Mouse (Mus musculus) bone marrow, adult 2 months (tissue): ENCODE measurements around the gene Mrto4. TPM values are rescaled to one million over a fixed set of nuclear protein-coding genes. Genes with fewer than 3 reads are reported as not detected.
A peak's percentile ranks its signal among the peaks of the same experiment; 100 is the strongest.

ENCODE experiments used
- H3K27ac ChIP-seq: fragments of 200-500 bp; 2 replicates; pipeline ENCODE4 v1.5.1; 2012; ENCODE audit warnings: low read depth, mild to moderate bottlenecking, control low read depth, inconsistent platforms, low read length; ENCODE audit not compliant: control insufficient read depth, poor library complexity, insufficient read depth
- H3K4me1 ChIP-seq: fragments of 200-500 bp; 2 replicates; pipeline ENCODE4 v1.6.1; 2011; ENCODE audit warnings: low read length; ENCODE audit not compliant: control insufficient read depth, insufficient read depth
- H3K4me3 ChIP-seq: fragments of 200-500 bp; replicated peaks from 2 replicates; pipeline ENCODE3; 2011; ENCODE audit warnings: mild to moderate bottlenecking, low read depth, low read length, control low read depth; ENCODE audit not compliant: control insufficient read depth
- CTCF ChIP-seq: fragments of 200-500 bp; IDR thresholded peaks from 2 replicates; pipeline ENCODE4 v1.5.1; 2011; ENCODE audit warnings: low read length, control low read depth; ENCODE audit not compliant: control insufficient read depth, insufficient read depth
- POLR2A ChIP-seq: fragments of 200-500 bp; IDR thresholded peaks from 2 replicates; pipeline ENCODE4 v1.6.1; 2011; ENCODE audit warnings: low read depth, mild to moderate bottlenecking, control low read depth, low read length, borderline replicate concordance; ENCODE audit not compliant: control insufficient read depth
- WGBS: fragments of 180-500 bp; shearing (Covaris S2); methylation state at CpG from one replicate; pipeline ENCODE4 v1.1.7; 2018; 5-methylcytosine and 5-hydroxymethylcytosine counted together
- polyA plus RNA-seq: library from polyadenylated mRNA; stranded (reverse); fragments of >200 nt; gene quantifications from 2 replicates; pipeline ENCODE4 v1.2.4, GENCODE M21; 2011; ENCODE audit warnings: low replicate concordance; ENCODE audit not compliant: missing spikeins, insufficient read depth, insufficient read length

The Mrto4 gene
- polyA plus RNA-seq, 1 experiment = 64.4 TPM

GRCm38 (mm10) chr4:139380775-139381451 lies 28.5 kb upstream of the Mrto4 start:
- Histone ChIP-seq H3K27ac (peak overlapping the region; percentile 96), H3K4me1 (peaks cover 4% of the 10 kb centered on the region; the same call in 1 of the 2 replicates), H3K4me3 (peak overlapping the region; percentile 96)
- WGBS = under 1% methylated on average over 44 of the region's 44 CpGs
- TF ChIP-seq POLR2A (no peak), CTCF (no peak)

GRCm38 (mm10) chr4:139380207-139380748 lies 27.9 kb upstream of the Mrto4 start:
- WGBS = under 1% methylated on average over 54 of the region's 54 CpGs
- Histone ChIP-seq H3K27ac (peak overlapping the region; percentile 96), H3K4me3 (peak overlapping the region; percentile 96), H3K4me1 (peaks cover 4% of the 10 kb centered on the region; the same call in 1 of the 2 replicates)
- TF ChIP-seq POLR2A (peak; percentile 62; the same call in 1 of the 2 replicates), CTCF (no peak)

GRCm38 (mm10) chr4:139379719-139380118 lies 27.3 kb upstream of the Mrto4 start:
- peaks cover 4% of the 10 kb centered on the region; the same call in 1 of the 2 replicates for H3K4me1 ChIP-seq
- peak overlapping the region; percentile 96 for H3K4me3 ChIP-seq
- TF ChIP-seq CTCF = no peak
- TF ChIP-seq POLR2A = no peak
- WGBS = 5% methylated on average over 8 of the region's 8 CpGs
- H3K27ac ChIP-seq = no peak overlapping the region

GRCm38 (mm10) chr4:139373531-139373930 lies 21.2 kb upstream of the Mrto4 start:
- H3K27ac ChIP-seq = no peak overlapping the region
- WGBS = 86% methylated on average over 10 of the region's 10 CpGs
- TF ChIP-seq CTCF (no peak), POLR2A (no peak)
- no peaks in the 10 kb centered on the region for H3K4me1 ChIP-seq
- H3K4me3 ChIP-seq = no peak overlapping the region

GRCm38 (mm10) chr4:139373130-139373529 lies 20.8 kb upstream of the Mrto4 start:
- 88% methylated on average over 4 of the region's 4 CpGs for WGBS
- Histone ChIP-seq H3K27ac (no peak overlapping the region), H3K4me3 (no peak overlapping the region), H3K4me1 (no peaks in the 10 kb centered on the region)
- TF ChIP-seq CTCF = no peak
- no peak for TF ChIP-seq POLR2A

- Histone ChIP-seq H3K4me1 (no peaks in the 10 kb centered on the region), H3K27ac (no peak overlapping the region), H3K4me3 (no peak overlapping the region)
- no peak for TF ChIP-seq CTCF
- 89% methylated on average over 5 of the region's 5 CpGs for whole genome bisulfite sequencing
Observed at GRCm38 (mm10) chr4:139368038-139368437, 15.7 kb upstream of the Mrto4 start.

GRCm38 (mm10) chr4:139367336-139367735 lies 15.0 kb upstream of the Mrto4 start:
- no peak for TF ChIP-seq POLR2A
- no peak for TF ChIP-seq CTCF
- Histone ChIP-seq H3K4me3 (no peak overlapping the region), H3K4me1 (no peaks in the 10 kb centered on the region), H3K27ac (no peak overlapping the region)
- WGBS = 86% methylated on average over 3 of the region's 3 CpGs

- 79% methylated on average over 11 of the region's 11 CpGs for WGBS
- no peak overlapping the region for H3K4me3 ChIP-seq
- no peak overlapping the region for H3K27ac ChIP-seq
- H3K4me1 ChIP-seq = no peaks in the 10 kb centered on the region
- TF ChIP-seq POLR2A (no peak), CTCF (no peak)
Observed at GRCm38 (mm10) chr4:139360761-139361548, 8.6 kb upstream of the Mrto4 start.

- H3K27ac ChIP-seq = no peak overlapping the region
- 79% methylated on average over 3 of the region's 3 CpGs for WGBS
- no peak overlapping the region for H3K4me3 ChIP-seq
- H3K4me1 ChIP-seq = peaks cover 3% of the 10 kb centered on the region
- no peak for TF ChIP-seq POLR2A
- no peak for TF ChIP-seq CTCF
Observed at GRCm38 (mm10) chr4:139357211-139357610, 4.8 kb upstream of the Mrto4 start.
